Mouse (Mus musculus) hindbrain, embryonic 13.5 days (tissue): ENCODE data around the gene Wdr78. TPM values are rescaled to one million over a fixed set of nuclear protein-coding genes. Genes with fewer than 3 reads are reported as not detected.

Experiments
- ATAC-seq: fragments of 200-750 bp; cut with Nextera tagmentation; 2 replicates; pipeline ENCODE4 v1.8.0; 2017; ENCODE audit warnings: moderate TSS enrichment; ENCODE audit not compliant: low FRiP score
- H3K27ac ChIP-seq: fragments of 300-500 bp; sonication (generic); 2 replicates; pipeline ENCODE4 v1.5.1; 2015; ENCODE audit warnings: inconsistent platforms, mild to moderate bottlenecking, moderate library complexity
- H3K27me3 ChIP-seq: fragments of 300-500 bp; sonication (generic); 2 replicates; pipeline ENCODE4 v1.6.1; 2015; ENCODE audit warnings: mild to moderate bottlenecking, inconsistent platforms
- H3K36me3 ChIP-seq: fragments of 300-500 bp; sonication (generic); 2 replicates; pipeline ENCODE4 v1.6.1; 2015; ENCODE audit warnings: mild to moderate bottlenecking, inconsistent platforms
- H3K4me1 ChIP-seq: fragments of 300-500 bp; sonication (generic); replicated peaks from 2 replicates; pipeline ENCODE4 v1.6.1; 2015; ENCODE audit warnings: inconsistent platforms
- H3K4me2 ChIP-seq: fragments of 300-500 bp; sonication (generic); 2 replicates; pipeline ENCODE4 v1.6.1; 2015; ENCODE audit warnings: inconsistent platforms, mild to moderate bottlenecking, moderate library complexity
- H3K4me3 ChIP-seq: fragments of 300-500 bp; sonication (generic); 2 replicates; pipeline ENCODE4 v1.5.1; 2015; ENCODE audit warnings: mild to moderate bottlenecking, inconsistent platforms
- H3K9ac ChIP-seq: fragments of 300-500 bp; sonication (generic); 2 replicates; pipeline ENCODE4 v1.6.1; 2015; ENCODE audit warnings: mild to moderate bottlenecking, inconsistent platforms
- H3K9me3 ChIP-seq: fragments of 300-500 bp; sonication (generic); 2 replicates; pipeline ENCODE4 v1.6.1; 2016; ENCODE audit warnings: inconsistent platforms
- WGBS: fragments of 180-500 bp; shearing (Covaris S2); methylation state at CpG from one replicate; pipeline ENCODE4 v1.1.7; 2015; 5-methylcytosine and 5-hydroxymethylcytosine counted together
- polyA plus RNA-seq: library from polyadenylated mRNA; unstranded; fragments of >200 nt; fragmentation: Nextera tagmentation; extraction: Ambion mirVana; gene quantifications from 2 replicates; pipeline ENCODE4 v1.2.1, GENCODE M21; 2015

Wdr78 gene
- polyA plus RNA-seq, 1 experiment from 2014 or later = 6.1 TPM

DNA sequence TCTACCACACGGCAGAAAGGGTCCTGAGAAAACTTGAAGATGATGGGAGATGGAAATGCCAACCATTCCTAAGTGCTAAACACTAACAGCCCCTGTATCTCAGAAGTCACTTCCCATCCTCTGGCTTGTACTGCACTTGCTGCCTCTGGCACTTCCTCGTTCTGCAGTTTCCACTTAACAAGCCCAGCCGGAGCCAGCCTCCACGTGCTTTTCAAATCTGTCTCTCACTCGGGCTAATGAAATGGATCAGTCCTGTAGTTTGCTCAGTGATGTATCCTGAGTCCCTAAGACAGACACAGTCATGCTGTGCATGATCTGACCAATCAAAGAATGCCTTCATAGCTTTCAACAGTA, 74.5 kb downstream of the Wdr78 start:
- H3K9ac ChIP-seq = no peak overlapping the region
- ATAC-seq = no peak
- no peak overlapping the region for H3K27ac ChIP-seq
- H3K4me1 ChIP-seq = no peaks in the 10 kb centered on the region
- no peaks in the 10 kb centered on the region for H3K9me3 ChIP-seq
- H3K4me2 ChIP-seq = no peak overlapping the region
- 75% methylated on average over 5 of the region's 5 CpGs for WGBS
- H3K36me3 ChIP-seq = peaks cover 4% of the 10 kb centered on the region
- no peaks in the 10 kb centered on the region for H3K27me3 ChIP-seq
- no peak overlapping the region for H3K4me3 ChIP-seq

DNA sequence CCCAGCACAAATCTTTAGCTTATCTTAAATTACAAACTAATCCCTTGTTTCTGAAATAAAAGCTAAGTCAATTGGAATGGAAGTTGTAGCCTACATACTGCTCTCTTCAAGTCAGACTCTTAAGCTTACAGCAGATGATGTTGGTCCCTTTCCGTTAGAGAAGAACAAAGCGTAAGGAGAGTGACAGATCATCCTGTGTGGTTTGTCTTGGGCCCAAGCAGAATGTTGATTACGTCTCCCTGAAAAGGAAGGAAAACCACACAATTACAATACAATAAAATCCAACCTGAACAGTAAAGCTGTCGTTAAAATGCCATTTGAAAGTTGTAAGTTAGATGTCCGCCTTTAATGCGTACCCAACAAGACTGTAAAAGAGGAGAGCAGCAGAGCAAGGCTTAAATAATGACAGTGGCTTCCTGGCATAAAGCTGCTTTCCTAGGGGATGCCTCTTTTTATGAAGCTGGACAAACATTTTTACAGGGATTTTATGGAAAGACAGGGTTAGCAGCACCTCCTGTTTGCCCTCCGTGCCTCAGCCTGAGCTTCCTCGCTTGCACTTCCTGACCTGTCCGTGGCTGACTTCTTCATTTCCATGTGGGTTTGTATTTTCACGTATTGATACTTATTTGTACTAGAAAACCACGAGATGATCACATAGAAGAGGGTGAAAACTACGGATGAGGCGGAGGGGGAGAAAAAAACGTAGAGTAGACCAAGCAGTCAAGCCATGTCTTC, 75.1 kb downstream of the Wdr78 start:
- H3K36me3 ChIP-seq = peaks cover 4% of the 10 kb centered on the region
- no peaks in the 10 kb centered on the region for H3K9me3 ChIP-seq
- H3K9ac ChIP-seq = no peak overlapping the region
- 87% methylated on average over 14 of the region's 14 CpGs for WGBS
- H3K27ac ChIP-seq = no peak overlapping the region
- ATAC-seq = no peak
- no peaks in the 10 kb centered on the region for H3K27me3 ChIP-seq
- no peak overlapping the region for H3K4me3 ChIP-seq
- H3K4me1 ChIP-seq = no peaks in the 10 kb centered on the region
- no peak overlapping the region for H3K4me2 ChIP-seq

DNA sequence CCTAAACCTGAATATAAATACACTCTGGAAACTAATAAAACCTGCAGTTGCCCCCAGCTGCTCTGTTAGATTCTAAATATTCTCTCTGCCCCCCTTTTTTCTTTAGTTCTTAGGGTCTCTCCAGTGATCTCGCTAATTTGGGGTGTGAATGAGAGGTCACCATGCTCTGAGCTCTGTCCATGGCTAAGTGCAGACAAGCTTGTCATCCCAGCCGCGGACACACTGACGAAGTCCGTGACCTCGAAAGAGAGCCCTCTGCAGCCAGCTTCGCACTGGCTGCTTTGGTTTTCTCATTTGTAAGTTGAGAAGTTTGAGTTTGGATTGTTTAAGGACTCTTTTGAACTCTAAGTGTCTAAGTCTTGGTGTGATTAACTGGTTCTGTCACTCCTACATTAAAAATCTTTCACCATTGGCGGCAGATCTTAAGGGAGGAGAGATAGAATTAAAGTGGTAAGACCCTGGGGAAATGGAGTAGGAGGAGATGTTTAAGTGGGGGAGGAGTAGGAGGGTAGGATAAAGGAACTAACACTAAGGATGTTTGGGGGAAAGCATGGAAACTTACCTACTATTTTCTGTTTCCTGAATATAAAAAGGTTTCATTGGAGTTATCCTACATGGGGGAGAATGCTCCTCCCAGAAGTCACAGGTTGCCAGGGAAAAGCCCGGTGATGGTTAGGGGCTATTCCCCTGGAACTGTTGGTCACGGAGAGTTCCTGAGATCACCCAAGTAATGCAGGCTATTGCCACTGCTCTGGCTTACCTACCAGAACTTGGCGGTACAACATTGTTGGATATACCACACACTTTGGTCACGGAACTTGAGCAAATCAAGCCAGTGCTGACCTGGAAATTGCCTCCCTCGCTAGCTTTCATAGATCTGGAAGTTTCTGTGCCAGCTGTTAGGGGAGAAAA, 85.9 kb downstream of the Wdr78 start:
- H3K36me3 ChIP-seq = no peaks in the 10 kb centered on the region
- 86% methylated on average over 13 of the region's 13 CpGs for WGBS
- no peak overlapping the region for H3K4me2 ChIP-seq
- ATAC-seq = no peak
- no peaks in the 10 kb centered on the region for H3K4me1 ChIP-seq
- H3K27me3 ChIP-seq = no peaks in the 10 kb centered on the region
- H3K4me3 ChIP-seq = no peak overlapping the region
- H3K27ac ChIP-seq = no peak overlapping the region
- H3K9me3 ChIP-seq = no peaks in the 10 kb centered on the region
- H3K9ac ChIP-seq = no peak overlapping the region

DNA sequence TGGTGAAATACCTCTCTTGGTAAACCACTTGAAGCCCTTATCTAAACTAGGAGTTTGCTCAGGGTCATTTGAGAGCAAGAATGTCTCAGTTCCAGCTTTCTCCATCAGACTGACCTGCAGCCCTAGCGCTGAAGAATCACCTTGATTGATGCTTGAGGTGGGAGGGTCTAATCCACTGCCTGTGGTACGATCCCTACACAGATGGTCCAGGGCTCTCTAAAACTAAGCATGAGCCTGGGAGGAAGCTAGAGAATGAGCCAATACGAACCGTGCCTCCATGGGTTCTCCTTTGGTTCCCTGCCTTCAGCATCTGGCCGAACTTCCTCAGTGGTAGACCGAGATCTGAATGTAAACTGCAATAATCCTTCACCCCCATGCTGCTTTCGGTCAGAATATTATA, 86.6 kb downstream of the Wdr78 start:
- no peak overlapping the region for H3K4me3 ChIP-seq
- no peak overlapping the region for H3K27ac ChIP-seq
- H3K4me1 ChIP-seq = no peaks in the 10 kb centered on the region
- H3K9ac ChIP-seq = no peak overlapping the region
- no peaks in the 10 kb centered on the region for H3K9me3 ChIP-seq
- ATAC-seq = no peak
- H3K4me2 ChIP-seq = no peak overlapping the region
- H3K27me3 ChIP-seq = no peaks in the 10 kb centered on the region
- H3K36me3 ChIP-seq = no peaks in the 10 kb centered on the region
- WGBS = 83% methylated on average over 7 of the region's 7 CpGs

DNA sequence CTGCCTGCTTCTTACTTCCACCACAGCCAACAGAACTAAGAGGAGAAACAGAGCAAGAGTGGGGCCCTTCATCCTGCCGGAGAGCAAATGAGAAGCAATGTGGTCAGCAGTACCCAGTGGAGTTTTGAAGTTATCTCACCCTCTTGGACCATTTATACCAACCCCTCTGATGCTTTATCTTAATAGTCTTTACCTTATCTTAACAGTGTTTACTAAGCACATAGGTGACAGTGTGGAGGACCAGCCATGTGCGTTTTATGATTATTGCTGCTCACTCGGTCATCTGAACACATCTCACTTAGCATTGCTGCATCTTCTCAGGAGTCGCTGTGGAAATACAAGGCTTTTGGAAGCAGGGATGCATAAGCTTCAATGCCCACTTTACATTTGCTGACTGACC, 87.7 kb downstream of the Wdr78 start, which contains the start of gene Insl5:
Insl5 (minus strand) TSS at position 222 of the 400 bp plus-strand sequence.
- 98% methylated on average over 4 of the region's 4 CpGs for WGBS
- H3K36me3 ChIP-seq = no peaks in the 10 kb centered on the region
- no peak within 1 kb of the TSS for H3K9ac ChIP-seq
- ATAC-seq = no peak
- no peaks in the 10 kb centered on the region for H3K9me3 ChIP-seq
- no peak within 1 kb of the TSS for H3K4me3 ChIP-seq
- H3K27me3 ChIP-seq = no peaks in the 10 kb centered on the region
- no peak within 1 kb of the TSS for H3K4me2 ChIP-seq
- no peaks in the 10 kb centered on the region for H3K4me1 ChIP-seq
- H3K27ac ChIP-seq = no peak within 1 kb of the TSS

DNA sequence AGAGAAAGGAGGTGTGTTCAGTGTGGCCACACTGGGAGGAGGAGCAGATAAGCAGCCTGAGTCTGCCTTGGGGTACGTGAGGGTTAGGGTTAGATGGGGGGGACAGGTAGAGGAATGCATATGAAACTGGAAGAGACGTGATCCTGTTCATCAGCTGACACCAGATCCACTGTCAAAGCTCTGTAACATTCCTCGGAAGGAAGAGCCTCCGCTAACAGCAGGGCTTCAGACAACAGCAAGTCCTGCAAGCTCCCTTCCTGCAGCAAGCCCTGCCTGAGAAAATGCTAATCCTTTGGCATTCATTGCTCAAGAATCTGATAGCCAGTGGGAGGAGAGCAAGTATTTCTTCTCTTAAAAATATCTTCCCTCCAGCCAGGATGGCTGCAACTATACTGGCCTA, 100.9 kb downstream of the Wdr78 start:
- Histone ChIP-seq H3K4me1 (peaks cover 13% of the 10 kb centered on the region), H3K4me2 (no peak overlapping the region), H3K9ac (no peak overlapping the region), H3K36me3 (no peaks in the 10 kb centered on the region), H3K27me3 (no peaks in the 10 kb centered on the region), H3K4me3 (no peak overlapping the region), H3K9me3 (no peaks in the 10 kb centered on the region), H3K27ac (no peak overlapping the region)
- 4% methylated on average over 4 of the region's 4 CpGs for WGBS
- no peak for ATAC-seq

DNA sequence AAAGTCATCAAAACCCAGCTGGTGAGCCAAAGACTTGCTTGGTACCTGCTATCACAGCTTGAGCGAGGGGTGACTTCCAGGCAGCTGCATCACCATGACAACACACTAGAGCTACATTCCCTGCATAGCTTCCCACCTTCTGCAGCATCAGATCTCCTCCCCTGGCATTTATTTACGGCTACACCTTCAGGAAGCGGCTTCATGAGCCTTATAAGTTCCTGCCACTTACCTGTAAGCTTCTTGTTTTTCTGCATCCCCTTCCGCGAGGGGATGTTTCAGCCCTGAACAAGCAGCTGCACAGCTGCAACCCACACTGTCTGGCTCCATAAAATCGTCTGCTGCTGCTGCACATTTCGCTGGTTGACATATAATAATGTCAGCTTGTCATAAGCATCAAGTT, 102.5 kb downstream of the Wdr78 start:
- H3K36me3 ChIP-seq = no peaks in the 10 kb centered on the region
- H3K4me3 ChIP-seq = no peak overlapping the region
- ATAC-seq = 0 out of 2 replicates have a peak, but pooled peaks have one; percentile 57
- peak overlapping the region; percentile 41 for H3K27ac ChIP-seq
- H3K9ac ChIP-seq = no peak overlapping the region
- 39% methylated on average over 7 of the region's 7 CpGs for WGBS
- no peaks in the 10 kb centered on the region for H3K9me3 ChIP-seq
- H3K27me3 ChIP-seq = no peaks in the 10 kb centered on the region
- H3K4me2 ChIP-seq = 0 out of 2 replicates have a peak overlapping the region, but pooled peaks have one; percentile 19
- H3K4me1 ChIP-seq = peaks cover 15% of the 10 kb centered on the region

DNA sequence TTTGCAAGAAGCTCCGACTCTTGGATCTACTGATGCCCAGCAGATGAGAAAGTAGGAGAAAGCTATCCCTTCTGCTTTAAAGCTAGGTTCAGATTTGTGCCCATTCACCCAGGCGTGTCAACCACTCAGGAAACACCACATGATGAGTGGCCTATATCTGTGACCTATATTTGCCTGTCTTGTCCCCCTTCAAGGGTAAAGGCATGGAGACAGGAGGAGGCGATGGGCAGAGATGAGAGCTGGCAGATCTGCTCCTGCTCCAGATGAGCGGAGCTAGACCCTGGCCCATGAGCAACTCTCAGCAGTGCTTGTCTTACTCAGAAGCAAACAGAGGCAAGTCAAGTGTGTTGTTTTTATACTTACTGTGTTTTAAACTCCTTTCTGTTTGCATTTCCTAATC, 103.6 kb downstream of the Wdr78 start:
- H3K4me3 ChIP-seq = no peak overlapping the region
- no peak overlapping the region for H3K27ac ChIP-seq
- WGBS = 96% methylated on average over 4 of the region's 4 CpGs
- H3K9me3 ChIP-seq = no peaks in the 10 kb centered on the region
- H3K4me2 ChIP-seq = no peak overlapping the region
- peaks cover 22% of the 10 kb centered on the region for H3K4me1 ChIP-seq
- H3K9ac ChIP-seq = no peak overlapping the region
- H3K36me3 ChIP-seq = no peaks in the 10 kb centered on the region
- no peak for ATAC-seq
- H3K27me3 ChIP-seq = no peaks in the 10 kb centered on the region

DNA sequence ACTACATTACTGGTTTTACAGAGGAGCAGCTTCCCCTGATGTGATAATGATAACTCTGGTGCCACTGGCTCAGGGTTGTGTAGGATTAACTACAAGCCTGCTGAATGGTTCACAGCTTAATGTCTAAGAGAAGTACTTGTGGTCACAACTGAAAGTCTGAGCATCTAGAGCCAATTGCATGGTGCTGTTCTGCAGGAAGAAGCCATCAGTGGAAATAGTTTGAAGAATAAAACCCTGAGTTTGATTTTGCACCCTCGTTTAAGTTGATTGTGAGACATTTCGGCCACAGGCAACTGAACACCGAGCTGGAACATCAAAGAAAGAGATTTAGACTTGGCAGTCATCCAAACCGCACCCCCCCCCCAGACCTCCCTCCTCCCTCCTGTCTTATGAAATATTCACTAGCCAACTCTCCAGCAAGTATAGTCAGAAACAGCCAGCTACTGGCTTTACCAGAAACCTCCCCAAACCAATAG, 107.4 kb downstream of the Wdr78 start:
- H3K27ac ChIP-seq = peak overlapping the region; percentile 52; the same call in 1 of the 2 replicates
- no peaks in the 10 kb centered on the region for H3K36me3 ChIP-seq
- peaks cover 14% of the 10 kb centered on the region for H3K4me1 ChIP-seq
- no peaks in the 10 kb centered on the region for H3K27me3 ChIP-seq
- no peak overlapping the region for H3K4me2 ChIP-seq
- H3K9ac ChIP-seq = no peak overlapping the region
- no peak for ATAC-seq
- 37% methylated on average over 4 of the region's 4 CpGs for WGBS
- no peak overlapping the region for H3K4me3 ChIP-seq
- H3K9me3 ChIP-seq = no peaks in the 10 kb centered on the region

DNA sequence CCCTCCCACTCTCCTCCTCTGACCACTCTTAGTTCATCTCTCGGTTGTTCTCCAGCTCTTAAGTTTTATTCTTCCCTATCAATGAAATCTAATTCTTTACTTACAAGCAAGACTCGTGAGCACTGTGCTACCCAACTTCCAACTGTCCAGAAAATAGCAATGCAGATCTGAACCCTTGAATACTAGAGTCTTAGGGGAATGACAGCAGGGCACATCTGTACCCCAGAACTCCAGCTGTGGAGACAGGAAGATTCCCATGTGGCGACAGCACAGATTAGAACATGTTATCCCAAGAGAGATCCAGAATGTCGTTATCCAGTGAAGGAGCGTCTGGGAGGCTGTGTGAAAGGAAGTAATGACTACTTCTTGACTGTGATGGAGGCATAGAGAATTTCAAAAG, 108.1 kb downstream of the Wdr78 start:
- ATAC-seq = no peak
- WGBS = 69% methylated on average over 5 of the region's 5 CpGs
- H3K4me1 ChIP-seq = peaks cover 9% of the 10 kb centered on the region
- H3K9me3 ChIP-seq = no peaks in the 10 kb centered on the region
- H3K4me3 ChIP-seq = no peak overlapping the region
- H3K4me2 ChIP-seq = no peak overlapping the region
- no peaks in the 10 kb centered on the region for H3K27me3 ChIP-seq
- no peaks in the 10 kb centered on the region for H3K36me3 ChIP-seq
- H3K9ac ChIP-seq = no peak overlapping the region
- H3K27ac ChIP-seq = no peak overlapping the region

DNA sequence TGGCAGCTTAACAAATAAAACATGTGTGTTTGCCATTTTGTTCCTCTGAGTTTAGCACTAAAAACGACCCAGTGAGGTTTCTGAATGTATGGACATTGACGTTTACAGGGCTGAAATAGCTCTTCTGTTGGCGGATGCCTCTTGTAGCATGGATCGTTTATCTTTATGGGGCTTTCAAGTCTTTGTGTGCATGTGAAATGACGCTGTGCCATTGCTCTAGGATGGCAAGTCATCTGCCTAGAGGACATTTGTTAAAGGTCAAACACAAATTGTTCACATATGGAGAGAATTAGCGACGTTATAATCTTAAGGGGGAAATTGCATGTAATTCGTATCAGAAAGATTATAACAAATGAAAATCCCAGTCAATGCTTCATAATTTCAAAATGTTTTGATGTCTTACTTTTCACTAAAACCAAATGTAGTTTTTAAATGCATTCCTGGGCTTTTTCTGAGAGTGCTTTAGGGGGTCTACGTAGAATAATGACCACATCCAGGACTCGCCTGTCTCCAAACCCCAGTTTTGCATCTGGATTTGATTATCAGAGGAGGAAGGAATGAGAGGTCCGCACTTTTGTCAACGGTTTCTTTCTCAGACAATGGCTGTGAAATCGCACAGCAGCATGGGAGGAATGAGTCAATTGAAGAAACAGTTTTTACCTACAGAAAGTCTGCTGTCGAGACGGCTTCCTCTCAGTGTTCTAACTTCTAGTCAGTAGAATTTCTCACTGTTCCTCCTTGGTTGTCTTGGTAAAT, 109.0 kb downstream of the Wdr78 start:
- no peaks in the 10 kb centered on the region for H3K9me3 ChIP-seq
- H3K36me3 ChIP-seq = no peaks in the 10 kb centered on the region
- no peak overlapping the region for H3K9ac ChIP-seq
- no peak overlapping the region for H3K27ac ChIP-seq
- H3K4me2 ChIP-seq = no peak overlapping the region
- no peak overlapping the region for H3K4me3 ChIP-seq
- WGBS = 53% methylated on average over 15 of the region's 15 CpGs
- no peaks in the 10 kb centered on the region for H3K27me3 ChIP-seq
- no peak for ATAC-seq
- peaks cover 9% of the 10 kb centered on the region for H3K4me1 ChIP-seq

DNA sequence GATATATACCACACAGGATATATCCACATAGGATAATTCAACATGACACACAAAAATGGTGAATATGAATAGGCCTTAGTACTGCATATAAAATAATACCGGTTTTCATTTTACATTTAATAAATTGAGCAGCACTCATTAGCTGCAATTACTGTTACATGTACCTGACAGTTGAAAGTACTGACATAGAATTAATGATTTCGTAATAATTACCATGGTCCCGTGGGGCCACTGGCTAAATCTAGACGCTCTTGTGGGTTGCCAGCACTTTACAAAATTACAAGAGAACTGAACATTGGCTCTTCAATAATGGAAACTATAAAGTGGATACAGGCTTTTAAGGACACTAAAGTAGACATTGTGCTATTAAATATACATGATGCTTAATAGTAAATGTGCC, 109.7 kb downstream of the Wdr78 start:
- ATAC-seq = no peak
- 75% methylated on average over 4 of the region's 4 CpGs for WGBS

More for the DNA sequence above, 109.7 kb downstream of the Wdr78 start:
- Histone ChIP-seq H3K4me3 (no peak overlapping the region), H3K9me3 (no peaks in the 10 kb centered on the region), H3K27ac (no peak overlapping the region), H3K4me1 (peaks cover 9% of the 10 kb centered on the region), H3K4me2 (no peak overlapping the region), H3K9ac (no peak overlapping the region), H3K27me3 (no peaks in the 10 kb centered on the region), H3K36me3 (no peaks in the 10 kb centered on the region)
